Comparison of ENCODE assay signal across 1 mouse cellular context in genomic region chr5:65387008-65387867, GRCm38 (mm10).
TF ChIP-seq lines count a peak whose summit lies in the region.

No protein-coding gene starts in this region.

TF ChIP-seq in myocyte, 11 proteins besides CTCF, POLR2A, EP300 and RAD21:
- TF ChIP-seq MYOG (IDR thresholded peaks at IDR 0.05; ENCODE audit: control insufficient read depth in 1 of 3, insufficient read depth in 1 of 3, insufficient read length in 2 of 3, low read depth in 2 of 3) (no peak), POLR2AphosphoS2 (IDR thresholded peaks at IDR 0.05; ENCODE audit: insufficient read length, low read depth) (peak; percentile 64)
TF ChIP-seq in myocyte: peak in this region for 1.
